Mouse (Mus musculus) cerebellum, adult 2 months (tissue): Measurements from ENCODE around the gene Ifitm1. TPM values are rescaled to one million over a fixed set of nuclear protein-coding genes. Genes with fewer than 3 reads are reported as not detected.

Experiments used
- DNase-seq, 2 experiments: peaks; one replicate each; pipeline ENCODE4 v3.0.0; 2021
- H3K27ac ChIP-seq: fragments of 200-500 bp; 2 replicates; pipeline ENCODE4 v1.5.1; 2012; ENCODE audit warnings: low read length, control low read depth, inconsistent platforms; ENCODE audit not compliant: insufficient read depth
- H3K27me3 ChIP-seq: fragments of 200-500 bp; 2 replicates; pipeline ENCODE4 v1.6.1; 2012; ENCODE audit warnings: inconsistent platforms, mild to moderate bottlenecking, low read length, moderate library complexity; ENCODE audit not compliant: control insufficient read depth, insufficient read depth
- H3K4me1 ChIP-seq: fragments of 200-500 bp; 2 replicates; pipeline ENCODE4 v1.6.1; 2011; ENCODE audit warnings: low read length; ENCODE audit not compliant: control insufficient read depth, insufficient read depth
- H3K4me3 ChIP-seq: fragments of 200-500 bp; replicated peaks from 2 replicates; pipeline ENCODE3; 2011; ENCODE audit warnings: mild to moderate bottlenecking, low read depth, low read length, control low read depth; ENCODE audit not compliant: insufficient read depth
- CTCF ChIP-seq: fragments of 200-500 bp; IDR thresholded peaks from 2 replicates; pipeline ENCODE4 v1.5.1; 2011; ENCODE audit warnings: low read depth, mild to moderate bottlenecking, control low read depth, low read length, moderate library complexity, borderline replicate concordance; ENCODE audit not compliant: insufficient read depth
- POLR2A ChIP-seq: fragments of 200-500 bp; IDR thresholded peaks from 2 replicates; pipeline ENCODE4 v1.6.1; 2011; ENCODE audit warnings: low read length, control low read depth, borderline replicate concordance; ENCODE audit not compliant: insufficient read depth
- WGBS: fragments of 180-500 bp; shearing (Covaris S2); methylation state at CpG from one replicate; pipeline ENCODE4 v1.1.7; 2018; 5-methylcytosine and 5-hydroxymethylcytosine counted together
- polyA plus RNA-seq: library from polyadenylated mRNA; depleted of rRNA; stranded (reverse); fragments of >200 nt; gene quantifications from 2 replicates; pipeline ENCODE4 v1.2.3, GENCODE M21; 2012; rRNA removed

The Ifitm1 gene
- polyA plus RNA-seq, 1 experiment = 20.0 TPM

- TF ChIP-seq CTCF (no peak), POLR2A (no peak)
- no peak overlapping the region for H3K4me3 ChIP-seq
- no peaks in the 10 kb centered on the region for H3K4me1 ChIP-seq
- WGBS = 78% methylated on average over 5 of the region's 5 CpGs
- no peak overlapping the region for H3K27ac ChIP-seq
- no peak for DNase-seq
- no peaks in the 10 kb centered on the region for H3K27me3 ChIP-seq
These were observed 52.0 kb downstream of the Ifitm1 start for GRCm38 (mm10) chr7:141019028-141019427.

Other genes with a start within 250 kb of the Ifitm1 start
- gene Cyp2e1, start 203.5 kb upstream of the Ifitm1 start, polyA plus RNA-seq = 0.18 and 0.25 TPM in 2 replicates
- 0.11 and 0.79 TPM in 2 replicates for gene Syce1, start 179.4 kb upstream of the Ifitm1 start, polyA plus RNA-seq
- gene Zfp941, start 145.0 kb upstream of the Ifitm1 start, polyA plus RNA-seq = 13.2 and 14.5 TPM in 2 replicates
- 0.38 and 0.62 TPM in 2 replicates for gene Urah, start 132.2 kb upstream of the Ifitm1 start, polyA plus RNA-seq
- not detected in 2 replicates for gene Scgb1c1, start 121.7 kb upstream of the Ifitm1 start, polyA plus RNA-seq
- gene Odf3, start 119.4 kb upstream of the Ifitm1 start, polyA plus RNA-seq = 0.13 TPM in 1 of 2 replicates, not detected in the other
- gene Gm45785, start 110.9 kb upstream of the Ifitm1 start, polyA plus RNA-seq = 0.15 and 0.25 TPM in 2 replicates
- gene Ric8a, start 110.3 kb upstream of the Ifitm1 start, polyA plus RNA-seq = 71.1 and 74.7 TPM in 2 replicates
- gene Bet1l, start 109.6 kb upstream of the Ifitm1 start, polyA plus RNA-seq = 30.8 TPM in 2 replicates
- 107 and 109 TPM in 2 replicates for gene Psmd13, start 85.3 kb upstream of the Ifitm1 start, polyA plus RNA-seq
- gene Sirt3, start 84.9 kb upstream of the Ifitm1 start, polyA plus RNA-seq = 93.6 and 99.4 TPM in 2 replicates
- 4.9 and 7.9 TPM in 2 replicates for gene Cox8b, start 66.8 kb upstream of the Ifitm1 start, polyA plus RNA-seq
- gene Nlrp6, start 46.3 kb upstream of the Ifitm1 start, polyA plus RNA-seq = 0.18 and 0.54 TPM in 2 replicates
- gene Pgghg, start 25.8 kb upstream of the Ifitm1 start, polyA plus RNA-seq = 5.6 and 6.6 TPM in 2 replicates
- 0.16 TPM in 1 of 2 replicates, not detected in the other for gene Ifitm5, start 16.9 kb upstream of the Ifitm1 start, polyA plus RNA-seq
- gene Gm45717, start 11.3 kb upstream of the Ifitm1 start, polyA plus RNA-seq = not detected in 2 replicates
- gene Ifitm2, start 11.2 kb upstream of the Ifitm1 start, polyA plus RNA-seq = 31.7 and 35.3 TPM in 2 replicates
- gene Ifitm3, start 43.5 kb downstream of the Ifitm1 start, polyA plus RNA-seq = 44.4 and 47.9 TPM in 2 replicates
- gene Ifitm6, start 50.7 kb downstream of the Ifitm1 start, polyA plus RNA-seq = 0.56 and 0.87 TPM in 2 replicates
- not detected in 2 replicates for gene Gm17387, start 61.9 kb downstream of the Ifitm1 start, polyA plus RNA-seq
- gene B4galnt4, start 93.9 kb downstream of the Ifitm1 start, polyA plus RNA-seq = 79.0 and 90.6 TPM in 2 replicates
- gene Pkp3, start 111.0 kb downstream of the Ifitm1 start, polyA plus RNA-seq = 9.6 and 11.2 TPM in 2 replicates
- 2.8 and 4.1 TPM in 2 replicates for gene Sigirr, start 133.4 kb downstream of the Ifitm1 start, polyA plus RNA-seq
- gene Ano9, start 150.6 kb downstream of the Ifitm1 start, polyA plus RNA-seq = 0.08 TPM in 1 of 2 replicates, not detected in the other
- gene Ptdss2, start 155.2 kb downstream of the Ifitm1 start, polyA plus RNA-seq = 62.4 and 64.2 TPM in 2 replicates
- gene Rnh1, start 205.6 kb downstream of the Ifitm1 start, polyA plus RNA-seq = 66.9 and 67.4 TPM in 2 replicates
- gene Hras, start 226.8 kb downstream of the Ifitm1 start, polyA plus RNA-seq = 169 and 186 TPM in 2 replicates
- gene Lrrc56, start 226.9 kb downstream of the Ifitm1 start, polyA plus RNA-seq = 5.6 and 6.3 TPM in 2 replicates
- 0.19 and 0.26 TPM in 2 replicates for gene Lmntd2, start 246.9 kb downstream of the Ifitm1 start, polyA plus RNA-seq
- gene Rassf7, start 248.6 kb downstream of the Ifitm1 start, polyA plus RNA-seq = 5.5 TPM in 2 replicates